Mouse (Mus musculus): Measurements from ENCODE around the gene Herc4. TPM values are rescaled to one million over a fixed set of nuclear protein-coding genes. Genes with fewer than 3 reads are reported as not detected.

Gene Herc4
- polyA plus RNA-seq, 1 experiment = 24.5 TPM

DNA sequence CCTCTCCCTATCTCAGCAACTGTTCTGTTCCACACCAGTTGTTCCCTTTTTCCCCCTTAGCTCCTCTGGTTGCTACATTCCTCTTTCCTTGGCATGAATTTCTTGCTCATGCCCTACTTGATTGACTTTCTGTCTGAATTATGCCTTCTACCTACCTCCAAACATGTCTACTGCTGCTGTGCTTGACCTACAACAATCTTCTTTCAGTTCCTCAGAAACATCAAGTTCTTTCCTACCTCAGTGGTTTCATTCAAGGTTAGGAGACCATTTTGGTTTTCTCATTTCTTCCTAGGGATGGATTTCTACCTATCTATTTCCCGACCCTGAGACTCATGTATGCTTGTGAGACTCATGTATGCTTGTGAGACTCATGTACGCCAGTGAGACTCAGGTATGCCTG is 3.8 kb upstream of the Herc4 start:
- no peak overlapping the region for H3K27ac ChIP-seq (replicated peaks; ENCODE audit: low read depth, low read length)
- H3K4me3 ChIP-seq (ENCODE audit: insufficient read depth, low read depth, low read length) = no peak overlapping the region
- peaks cover 5% of the 10 kb centered on the region; the same call in 1 of the 2 replicates for H3K4me1 ChIP-seq (ENCODE audit: control insufficient read depth, insufficient read depth, insufficient read length, low read length)

DNA sequence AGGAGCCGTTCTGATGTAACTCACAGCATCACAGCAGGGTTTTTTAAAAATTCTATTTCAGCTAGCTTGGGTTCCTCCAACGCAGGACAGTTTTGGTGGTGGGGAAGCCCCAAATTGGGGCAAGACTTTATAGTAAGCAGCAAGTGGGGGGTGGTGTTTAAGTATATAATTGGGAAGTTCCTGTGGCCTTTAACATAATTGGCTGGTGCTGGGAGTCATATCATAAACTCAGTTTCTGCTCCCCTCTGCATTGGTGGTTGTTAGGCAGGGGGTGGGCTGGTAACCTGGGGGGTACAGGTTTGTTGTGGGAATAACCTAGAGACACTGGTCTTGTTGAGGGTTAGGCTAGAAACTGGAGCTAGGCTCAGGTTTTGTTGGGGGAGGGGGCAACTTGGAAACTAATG is 2.7 kb upstream of the Herc4 start:
- H3K4me3 ChIP-seq (ENCODE audit: insufficient read depth, low read depth, low read length) = no peak overlapping the region
- peaks cover 5% of the 10 kb centered on the region; the same call in 1 of the 2 replicates for H3K4me1 ChIP-seq (ENCODE audit: control insufficient read depth, insufficient read depth, insufficient read length, low read length)
- H3K27ac ChIP-seq (replicated peaks; ENCODE audit: low read depth, low read length) = no peak overlapping the region

DNA sequence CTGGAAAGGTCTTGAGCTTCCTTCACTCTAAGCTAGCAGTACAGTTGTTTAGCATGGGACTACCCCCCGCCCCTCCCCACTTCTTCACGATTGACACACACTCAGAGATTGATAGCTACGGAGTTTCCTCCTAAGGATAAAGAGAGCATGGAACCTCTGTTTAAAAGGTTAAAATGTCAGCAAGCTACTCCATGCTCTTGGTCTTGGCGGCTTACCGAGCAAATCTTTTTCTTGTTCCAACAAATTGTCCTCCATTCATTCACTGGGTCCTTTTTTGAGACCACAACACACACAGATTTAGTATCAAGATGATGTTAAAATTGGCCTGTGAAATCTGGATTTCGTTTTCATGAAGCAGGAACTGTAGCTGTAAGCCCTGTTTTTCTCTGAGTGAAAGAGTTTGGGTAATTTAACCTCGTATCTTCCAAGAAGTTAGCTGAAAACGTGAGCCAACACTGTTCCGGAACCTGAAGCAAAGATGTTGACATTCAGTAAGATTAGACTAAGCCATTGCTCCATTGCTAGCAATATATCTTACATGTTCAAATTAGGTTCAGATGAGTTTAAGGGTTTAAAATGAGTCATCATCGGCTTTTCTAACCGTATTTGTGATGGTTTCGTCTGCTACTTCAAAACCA is 693 bp upstream of the Herc4 start:
- Histone ChIP-seq H3K4me3 (ENCODE audit: insufficient read depth, low read depth, low read length) (peak overlapping the region; percentile 37), H3K4me1 (ENCODE audit: control insufficient read depth, insufficient read depth, insufficient read length, low read length) (peaks cover 7% of the 10 kb centered on the region; the same call in 1 of the 2 replicates), H3K27ac (replicated peaks; ENCODE audit: low read depth, low read length) (0 out of 2 replicates have a peak overlapping the region, but pooled peaks have one; percentile 4)

DNA sequence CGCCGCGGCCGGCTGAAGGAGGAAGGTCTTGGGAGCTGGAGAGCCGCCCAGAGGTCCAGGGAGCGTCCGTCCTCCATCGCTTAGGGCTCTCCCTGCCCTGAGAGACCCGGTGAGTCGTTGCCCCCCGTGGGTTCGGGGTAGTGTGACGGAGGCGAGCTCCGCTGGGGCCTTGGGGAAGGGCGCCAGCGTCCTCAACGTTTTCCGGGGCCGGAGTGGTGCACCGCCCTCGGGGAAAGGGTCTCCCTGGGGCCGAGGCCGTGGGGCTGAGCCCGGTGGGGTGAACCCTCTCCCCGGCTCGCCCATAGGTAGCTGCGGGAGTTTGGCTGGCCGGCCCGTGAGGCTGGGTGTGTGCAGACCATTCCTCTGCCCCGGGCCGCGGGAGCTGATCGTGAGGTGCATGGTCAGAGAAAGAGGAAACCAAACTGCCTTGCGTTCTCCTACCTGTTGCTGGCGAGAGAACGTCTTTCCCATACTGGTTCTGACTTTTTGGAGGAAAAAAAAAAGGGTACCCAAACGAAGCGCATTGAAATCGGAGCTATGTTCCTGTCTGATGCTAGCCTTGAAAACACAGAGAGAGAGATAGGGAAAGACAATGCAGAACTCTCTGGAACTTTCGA is 553 bp downstream of the Herc4 start:
- Histone ChIP-seq H3K4me3 (ENCODE audit: insufficient read depth, low read depth, low read length) (peak overlapping the region; percentile 91), H3K4me1 (ENCODE audit: control insufficient read depth, insufficient read depth, insufficient read length, low read length) (peaks cover 7% of the 10 kb centered on the region; the same call in 1 of the 2 replicates), H3K27ac (replicated peaks; ENCODE audit: low read depth, low read length) (peak overlapping the region; percentile 81)

DNA sequence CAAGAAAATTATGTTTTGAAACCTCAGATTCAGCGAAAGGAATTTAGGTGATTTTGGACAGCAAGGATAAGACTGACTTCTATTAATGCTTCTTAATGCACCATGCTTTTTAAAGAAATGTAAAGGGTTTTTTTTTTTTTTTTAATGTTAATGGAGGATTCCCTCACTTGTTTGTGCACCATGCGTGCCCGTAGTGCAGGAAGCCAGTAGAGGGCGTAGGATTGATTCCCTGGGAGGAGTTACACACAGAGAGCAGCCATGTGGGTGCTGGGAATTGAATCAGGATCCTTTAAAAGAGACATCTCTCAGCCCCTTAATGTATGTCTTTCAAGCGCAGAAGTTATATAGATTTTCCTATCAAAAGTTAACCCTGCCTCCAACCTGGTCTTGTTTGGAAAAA is 1.1 kb downstream of the Herc4 start:
- Histone ChIP-seq H3K4me1 (ENCODE audit: control insufficient read depth, insufficient read depth, insufficient read length, low read length) (peaks cover 7% of the 10 kb centered on the region; the same call in 1 of the 2 replicates), H3K4me3 (ENCODE audit: insufficient read depth, low read depth, low read length) (peak overlapping the region; percentile 91), H3K27ac (replicated peaks; ENCODE audit: low read depth, low read length) (peak overlapping the region; percentile 81; the same call in 1 of the 2 replicates)

DNA sequence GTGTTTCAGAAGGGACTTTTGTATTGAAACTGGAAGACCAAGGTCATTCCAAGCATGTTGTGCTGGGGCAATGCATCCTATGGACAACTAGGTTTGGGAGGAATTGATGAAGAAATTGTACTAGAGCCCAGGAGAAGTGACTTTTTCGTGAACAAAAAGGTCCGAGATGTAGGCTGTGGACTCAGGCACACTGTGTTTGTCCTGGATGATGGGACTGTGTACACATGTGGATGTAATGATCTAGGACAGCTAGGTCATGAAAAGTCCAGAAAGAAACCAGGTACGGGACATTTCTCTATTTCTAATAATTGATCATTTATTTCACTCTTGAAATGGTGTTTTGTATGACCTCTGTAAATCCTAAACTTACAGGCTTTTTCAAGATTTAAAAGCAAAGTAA is 2.2 kb downstream of the Herc4 start:
- H3K27ac ChIP-seq (replicated peaks; ENCODE audit: low read depth, low read length) = no peak overlapping the region
- peaks cover 7% of the 10 kb centered on the region; the same call in 1 of the 2 replicates for H3K4me1 ChIP-seq (ENCODE audit: control insufficient read depth, insufficient read depth, insufficient read length, low read length)
- H3K4me3 ChIP-seq (ENCODE audit: insufficient read depth, low read depth, low read length) = no peak overlapping the region

DNA sequence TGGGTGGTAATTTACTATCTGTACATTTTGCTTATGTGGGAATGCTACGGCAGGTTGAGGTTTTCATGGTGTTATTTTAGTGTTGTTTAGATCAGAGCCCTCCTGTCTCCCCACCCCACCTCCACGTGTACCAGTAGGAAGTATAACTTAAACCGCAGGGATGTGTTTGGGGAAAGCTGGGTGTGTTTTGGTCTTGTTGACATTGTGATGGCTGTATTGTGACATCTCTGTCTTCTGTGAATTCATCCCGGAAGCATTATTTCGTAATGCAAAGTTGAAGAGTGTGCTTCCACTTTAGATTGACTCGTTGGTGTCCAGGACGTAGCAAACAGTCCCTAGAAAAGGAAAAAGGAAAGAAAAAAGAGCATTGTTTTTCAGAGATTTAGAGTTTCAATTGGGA is 3.8 kb downstream of the Herc4 start:
- Histone ChIP-seq H3K27ac (replicated peaks; ENCODE audit: low read depth, low read length) (no peak overlapping the region), H3K4me1 (ENCODE audit: control insufficient read depth, insufficient read depth, insufficient read length, low read length) (peaks cover 7% of the 10 kb centered on the region; the same call in 1 of the 2 replicates), H3K4me3 (ENCODE audit: insufficient read depth, low read depth, low read length) (no peak overlapping the region)

DNA sequence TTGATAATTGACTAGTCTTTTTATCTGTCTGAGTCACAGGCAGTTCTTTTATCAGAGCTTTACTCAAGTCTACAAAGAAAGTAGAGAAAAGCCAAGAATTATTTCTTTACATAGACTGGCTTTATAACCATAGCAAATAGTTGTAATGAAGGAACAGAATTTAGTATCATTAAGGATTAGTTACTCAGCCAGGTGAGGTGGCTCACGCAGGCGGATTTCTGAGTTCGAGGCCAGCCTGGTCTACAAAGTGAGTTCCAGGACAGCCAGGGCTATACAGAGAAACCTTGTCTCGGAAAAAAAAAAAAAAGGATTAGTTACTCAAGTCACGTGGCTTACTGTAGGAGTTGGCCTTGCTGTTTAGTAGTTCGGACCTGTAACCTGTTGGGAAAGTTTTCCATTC is 4.8 kb downstream of the Herc4 start:
- no peak overlapping the region for H3K27ac ChIP-seq (replicated peaks; ENCODE audit: low read depth, low read length)
- peaks cover 3% of the 10 kb centered on the region; the same call in 1 of the 2 replicates for H3K4me1 ChIP-seq (ENCODE audit: control insufficient read depth, insufficient read depth, insufficient read length, low read length)
- H3K4me3 ChIP-seq (ENCODE audit: insufficient read depth, low read depth, low read length) = no peak overlapping the region

DNA sequence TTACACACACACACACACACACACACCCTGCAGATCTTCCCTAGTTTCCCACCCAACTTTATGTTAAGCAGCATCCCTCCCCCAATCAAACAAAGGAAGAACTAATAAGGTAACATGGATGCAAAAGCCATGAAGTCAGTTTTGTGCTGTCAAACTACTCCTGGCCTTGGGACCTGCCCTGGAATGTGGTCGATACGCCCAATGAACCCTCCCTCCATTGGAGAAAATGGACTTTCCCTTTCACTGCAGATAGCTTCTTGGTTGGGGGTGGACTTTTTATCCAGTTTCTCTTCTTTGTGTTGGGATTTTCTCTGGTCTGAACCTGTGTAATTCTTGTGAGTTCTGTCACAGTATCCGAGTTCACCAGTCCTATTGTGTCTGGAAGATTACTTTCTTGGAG is 15.1 kb downstream of the Herc4 start:
- H3K27ac ChIP-seq (replicated peaks; ENCODE audit: low read depth, low read length) = no peak overlapping the region
- H3K4me3 ChIP-seq (ENCODE audit: insufficient read depth, low read depth, low read length) = no peak overlapping the region
- peaks cover 5% of the 10 kb centered on the region; the same call in 1 of the 2 replicates for H3K4me1 ChIP-seq (ENCODE audit: control insufficient read depth, insufficient read depth, insufficient read length, low read length)

DNA sequence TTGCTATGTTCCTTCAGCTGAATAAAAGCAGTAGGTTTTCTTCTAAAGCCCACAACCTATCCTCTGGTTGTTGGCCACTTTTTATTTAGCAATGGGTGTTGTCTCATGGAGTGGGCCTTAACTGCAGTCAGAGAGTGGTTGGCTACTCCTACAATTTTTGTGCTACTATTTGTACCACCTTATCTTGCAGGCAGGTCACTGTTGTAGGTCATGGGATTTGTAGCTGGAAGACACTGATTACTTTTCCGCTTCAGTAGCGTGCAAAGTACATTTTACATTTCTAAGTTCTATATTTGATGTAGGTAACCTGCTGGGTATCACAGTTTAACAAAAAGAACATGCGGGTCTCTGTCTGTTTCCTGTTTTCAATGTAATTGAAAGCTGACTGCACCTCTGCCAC is 15.7 kb downstream of the Herc4 start:
- H3K27ac ChIP-seq (replicated peaks; ENCODE audit: low read depth, low read length) = no peak overlapping the region
- H3K4me1 ChIP-seq (ENCODE audit: control insufficient read depth, insufficient read depth, insufficient read length, low read length) = peaks cover 5% of the 10 kb centered on the region; the same call in 1 of the 2 replicates
- H3K4me3 ChIP-seq (ENCODE audit: insufficient read depth, low read depth, low read length) = no peak overlapping the region

DNA sequence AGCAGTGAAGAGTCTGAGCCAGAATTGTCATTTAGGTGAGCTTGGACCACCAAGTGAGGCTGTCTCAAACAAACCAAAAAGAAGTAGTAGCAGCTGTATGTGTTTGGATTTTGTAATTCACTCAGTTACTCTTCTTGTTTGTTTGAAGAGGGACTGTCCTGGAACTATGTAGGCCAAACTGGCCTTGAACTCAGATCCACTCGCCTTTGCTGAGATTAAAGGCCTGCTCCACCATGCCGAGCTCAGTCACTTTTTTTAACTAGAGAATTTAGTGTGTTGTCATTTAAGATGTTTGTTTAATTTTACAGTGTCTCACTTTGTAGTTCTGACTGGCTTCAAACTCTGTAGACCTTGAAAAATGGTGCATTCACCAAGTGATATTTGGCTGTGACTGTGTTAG is 24.3 kb downstream of the Herc4 start:
- Histone ChIP-seq H3K4me3 (ENCODE audit: insufficient read depth, low read depth, low read length) (no peak overlapping the region), H3K27ac (replicated peaks; ENCODE audit: low read depth, low read length) (no peak overlapping the region), H3K4me1 (ENCODE audit: control insufficient read depth, insufficient read depth, insufficient read length, low read length) (no peaks in the 10 kb centered on the region)

DNA sequence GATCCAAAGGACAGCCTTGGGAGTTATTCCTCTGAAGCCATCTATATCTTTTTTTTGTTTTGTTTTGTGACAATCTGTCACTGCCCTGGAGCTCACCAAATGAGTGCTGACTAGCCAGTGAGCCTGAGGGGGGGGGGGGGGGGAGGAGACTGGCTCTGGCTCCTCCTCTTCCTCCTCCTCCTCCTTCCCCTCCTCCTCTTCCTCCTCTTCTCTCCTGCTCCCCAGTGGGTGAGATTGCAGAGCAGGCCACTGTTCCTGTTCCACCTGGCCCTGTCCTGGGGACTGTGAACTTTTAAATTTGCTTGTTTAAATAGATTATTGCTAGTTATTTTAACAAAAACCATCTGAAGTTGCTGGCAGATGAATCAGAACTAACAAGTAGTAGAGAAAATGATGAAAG is 28.8 kb downstream of the Herc4 start:
- no peak overlapping the region for H3K27ac ChIP-seq (replicated peaks; ENCODE audit: low read depth, low read length)

DNA sequence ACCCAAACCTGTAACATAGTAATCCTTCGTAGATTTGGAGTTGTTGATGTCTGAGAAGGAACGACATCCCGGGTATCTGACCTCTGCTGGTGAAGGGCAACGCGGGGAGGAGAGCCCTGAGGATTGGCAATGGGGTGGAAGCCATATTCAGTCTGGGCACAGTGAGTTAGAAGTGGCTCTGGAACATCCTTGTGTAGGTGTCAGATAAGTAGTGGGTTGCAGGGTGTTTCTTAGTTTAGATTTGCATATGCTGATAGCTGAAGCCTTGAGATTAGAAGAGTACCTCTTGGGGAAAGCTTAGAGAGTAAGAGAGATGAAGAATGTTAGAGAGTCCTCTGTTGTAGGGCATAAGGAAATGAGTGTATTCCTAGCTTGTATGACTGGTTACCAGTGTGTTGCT is 29.3 kb downstream of the Herc4 start:
- Histone ChIP-seq H3K4me1 (ENCODE audit: control insufficient read depth, insufficient read depth, insufficient read length, low read length) (no peaks in the 10 kb centered on the region), H3K4me3 (ENCODE audit: insufficient read depth, low read depth, low read length) (no peak overlapping the region), H3K27ac (replicated peaks; ENCODE audit: low read depth, low read length) (no peak overlapping the region)

More for the DNA sequence above, 28.8 kb downstream of the Herc4 start:
- Histone ChIP-seq H3K4me1 (ENCODE audit: control insufficient read depth, insufficient read depth, insufficient read length, low read length) (no peaks in the 10 kb centered on the region), H3K4me3 (ENCODE audit: insufficient read depth, low read depth, low read length) (no peak overlapping the region)

DNA sequence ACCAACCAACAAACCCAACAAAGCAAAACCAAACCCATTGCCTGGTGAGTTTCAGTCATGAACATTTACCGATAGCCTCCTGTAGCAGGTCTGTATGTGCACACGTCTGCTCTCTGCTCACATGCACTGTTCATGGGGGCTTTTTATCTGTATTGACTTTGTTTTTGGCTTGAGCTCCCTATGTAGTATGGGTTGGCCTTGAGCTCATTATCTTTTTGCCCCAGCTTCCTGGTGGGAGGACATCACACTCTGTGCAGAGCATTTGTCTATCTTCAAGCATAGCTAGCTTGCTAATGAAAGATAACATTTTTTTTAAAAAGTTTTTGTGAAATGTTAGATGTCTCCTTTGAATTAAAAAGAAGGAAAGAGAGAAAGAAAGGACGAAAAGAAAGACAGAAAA is 33.4 kb downstream of the Herc4 start:
- Histone ChIP-seq H3K4me1 (ENCODE audit: control insufficient read depth, insufficient read depth, insufficient read length, low read length) (no peaks in the 10 kb centered on the region), H3K27ac (replicated peaks; ENCODE audit: low read depth, low read length) (no peak overlapping the region), H3K4me3 (ENCODE audit: insufficient read depth, low read depth, low read length) (no peak overlapping the region)

DNA sequence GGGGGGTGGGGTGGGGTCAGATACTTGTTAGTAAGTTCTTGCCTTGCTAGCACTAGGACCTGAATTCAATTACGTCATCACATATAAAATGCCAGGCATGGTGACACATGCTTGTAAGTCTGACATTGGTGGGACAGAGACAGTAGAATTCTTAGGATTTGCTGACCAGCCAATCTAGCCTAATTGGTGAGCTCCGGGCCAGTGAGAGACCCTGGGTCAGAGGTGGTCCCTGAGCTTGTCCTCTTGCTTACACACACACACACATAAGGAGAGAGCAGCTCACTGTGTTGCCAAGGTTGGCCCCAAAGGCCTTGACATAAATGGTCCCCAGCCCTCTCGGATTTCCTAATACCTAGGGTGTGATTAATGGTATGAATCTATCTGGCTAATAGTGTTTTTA is 36.2 kb downstream of the Herc4 start:
- no peak overlapping the region for H3K4me3 ChIP-seq (ENCODE audit: insufficient read depth, low read depth, low read length)
- no peak overlapping the region for H3K27ac ChIP-seq (replicated peaks; ENCODE audit: low read depth, low read length)
- no peaks in the 10 kb centered on the region for H3K4me1 ChIP-seq (ENCODE audit: control insufficient read depth, insufficient read depth, insufficient read length, low read length)

DNA sequence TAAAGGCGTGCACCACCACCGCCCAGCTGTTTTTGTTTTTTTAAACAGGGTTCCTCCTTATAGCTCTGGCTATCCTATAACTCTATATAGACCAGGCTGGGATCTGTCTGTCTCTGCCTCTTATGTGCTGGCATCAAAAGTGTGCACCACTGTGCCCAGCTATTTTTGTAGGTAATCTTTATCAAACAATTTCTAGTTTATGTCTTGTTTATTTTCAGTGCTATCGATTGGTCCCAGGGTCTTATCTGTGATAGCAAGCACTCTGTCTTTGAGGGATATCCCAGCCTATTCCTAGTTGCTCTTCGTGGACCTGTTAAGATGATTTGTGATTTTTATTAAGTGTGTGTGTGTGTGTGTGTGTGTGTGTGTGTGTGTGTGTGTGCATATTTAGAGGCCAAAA is 38.8 kb downstream of the Herc4 start:
- Histone ChIP-seq H3K27ac (replicated peaks; ENCODE audit: low read depth, low read length) (no peak overlapping the region), H3K4me3 (ENCODE audit: insufficient read depth, low read depth, low read length) (no peak overlapping the region), H3K4me1 (ENCODE audit: control insufficient read depth, insufficient read depth, insufficient read length, low read length) (no peaks in the 10 kb centered on the region)
